Mouse (Mus musculus): ENCODE measurements around the gene Entpd7. TPM values are rescaled to one million over a fixed set of nuclear protein-coding genes. Genes with fewer than 3 reads are reported as not detected.

Gene Entpd7
- total RNA-seq, 1 experiment, result 11.4 TPM

GRCm38 (mm10) chr19:43781980-43782379 lies 92.5 kb downstream of the Entpd7 start, which contains the start of gene Abcc2:
Gene Abcc2 (plus strand): TSS chr19:43782192.
- Histone ChIP-seq H3K9me3 (ENCODE audit: control insufficient read depth, insufficient read depth, low read depth, low read length) (no peaks in the 10 kb centered on the region), H3K4me1 (ENCODE audit: control insufficient read depth in 2 of 2, insufficient read depth in 2 of 2, low read length in 2 of 2, poor library complexity in 1 of 2) (no peaks in the 10 kb centered on the region), H3K27ac (ENCODE audit: insufficient read depth, low read depth, low read length, poor library complexity, severe bottlenecking) (no peak within 1 kb of the TSS), H3K36me3 (ENCODE audit: control insufficient read depth, insufficient read depth, low read length, poor library complexity, severe bottlenecking) (no peaks in the 10 kb centered on the region), H3K9ac (ENCODE audit: insufficient read depth, low read depth, low read length, poor library complexity, severe bottlenecking) (no peak within 1 kb of the TSS), H3K4me3 (ENCODE audit: insufficient read depth in 1 of 2, low read depth in 1 of 2, low read length in 2 of 2, poor library complexity in 1 of 2, severe bottlenecking in 1 of 2) (no peak within 1 kb of the TSS)
- DNase-seq (ENCODE audit: low read depth, low spot score), result no peak
- TF ChIP-seq ZNF384 (IDR thresholded peaks at IDR 0.05; ENCODE audit: low read depth, low read length), result no peak
- TF ChIP-seq MAFK (IDR thresholded peaks at IDR 0.05; ENCODE audit: insufficient read depth, low read depth, low read length), result no peak
- TF ChIP-seq CHD2 (IDR thresholded peaks at IDR 0.05; ENCODE audit: low read depth, low read length), result no peak
- in situ Hi-C loops (cut with MboI; ENCODE audit: low sequenced_read_pairs in 2 of 2, unreplicated experiment in 2 of 2), result no loop called here

Other genes starting within 250 kb of the Entpd7 start
- gene Cnnm1, start 249.2 kb upstream of the Entpd7 start, total RNA-seq (2012; rRNA removed), result 2.6 TPM in 2 replicates
- gene Got1, start 165.1 kb upstream of the Entpd7 start, total RNA-seq (2012; rRNA removed), result 77.3 and 81.8 TPM in 2 replicates
- 0.27 TPM in 1 of 2 replicates, not detected in the other for gene Nkx2-3, start 77.3 kb upstream of the Entpd7 start, total RNA-seq (2012; rRNA removed)
- gene Slc25a28, start 14.8 kb upstream of the Entpd7 start, total RNA-seq (2012; rRNA removed), result 54.8 and 68.4 TPM in 2 replicates
- 2.9 and 3.8 TPM in 2 replicates for gene Cutc, start 63.3 kb downstream of the Entpd7 start, total RNA-seq (2012; rRNA removed)
- 16.9 and 19.8 TPM in 2 replicates for gene Cox15, start 63.3 kb downstream of the Entpd7 start, total RNA-seq (2012; rRNA removed)
- 1.6 and 3.8 TPM in 2 replicates for gene Abcc2, start 92.5 kb downstream of the Entpd7 start, total RNA-seq (2012; rRNA removed)